Mouse (Mus musculus): ENCODE measurements around the gene Cd81. TPM values are rescaled to one million over a fixed set of nuclear protein-coding genes. Genes with fewer than 3 reads are reported as not detected.

Cd81 gene
- polyA plus RNA-seq, 1 experiment from 2014 or later: 228 TPM

GRCm38 (mm10) chr7:143055001-143055400 is 2.5 kb downstream of the Cd81 start:
- peak overlapping the region; percentile 86 for H3K4me3 ChIP-seq
- H3K27me3 ChIP-seq: no peaks in the 10 kb centered on the region; the same call in 1 of the 2 replicates
- peak overlapping the region; percentile 92 for H3K4me2 ChIP-seq (replicated peaks)
- H3K4me1 ChIP-seq: peaks cover 28% of the 10 kb centered on the region
- H3K27ac ChIP-seq (replicated peaks): no peak overlapping the region
- WGBS: 91% methylated on average over 3 of the region's 3 CpGs
- H3K36me3 ChIP-seq: peaks cover 12% of the 10 kb centered on the region; the same call in 1 of the 2 replicates
- no peaks in the 10 kb centered on the region for H3K9me3 ChIP-seq
- no peak for ATAC-seq (ENCODE audit: low FRiP score, low read depth)
- peak overlapping the region; percentile 51 for H3K9ac ChIP-seq (replicated peaks)

- no peak for ATAC-seq (ENCODE audit: low FRiP score, low read depth)
- WGBS: 88% methylated on average over 11 of the region's 11 CpGs
- H3K4me2 ChIP-seq (replicated peaks): no peak overlapping the region
- H3K4me3 ChIP-seq: no peak overlapping the region
- H3K9me3 ChIP-seq: no peaks in the 10 kb centered on the region
- no peak overlapping the region for H3K27ac ChIP-seq (replicated peaks)
- H3K27me3 ChIP-seq: no peaks in the 10 kb centered on the region; the same call in 1 of the 2 replicates
- H3K36me3 ChIP-seq: peaks cover 12% of the 10 kb centered on the region
- peaks cover 28% of the 10 kb centered on the region for H3K4me1 ChIP-seq
- no peak overlapping the region for H3K9ac ChIP-seq (replicated peaks)
Observed at GRCm38 (mm10) chr7:143055499-143056186, 3.1 kb downstream of the Cd81 start.

- 85% methylated on average over 5 of the region's 5 CpGs for WGBS
Observed at GRCm38 (mm10) chr7:143057023-143057422, 4.5 kb downstream of the Cd81 start.

GRCm38 (mm10) chr7:143057667-143058220 is 5.2 kb downstream of the Cd81 start:
- no peak for ATAC-seq (ENCODE audit: low FRiP score, low read depth)
- no peak overlapping the region for H3K4me2 ChIP-seq (replicated peaks)
- no peak overlapping the region for H3K9ac ChIP-seq (replicated peaks)
- H3K27me3 ChIP-seq: no peaks in the 10 kb centered on the region
- no peaks in the 10 kb centered on the region for H3K9me3 ChIP-seq
- H3K36me3 ChIP-seq: peaks cover 25% of the 10 kb centered on the region
- no peak overlapping the region for H3K4me3 ChIP-seq
- H3K4me1 ChIP-seq: peaks cover 26% of the 10 kb centered on the region
- 87% methylated on average over 9 of the region's 9 CpGs for WGBS
- H3K27ac ChIP-seq (replicated peaks): no peak overlapping the region

More at GRCm38 (mm10) chr7:143057023-143057422, 4.5 kb downstream of the Cd81 start:
- no peak overlapping the region for H3K4me3 ChIP-seq
- ATAC-seq (ENCODE audit: low FRiP score, low read depth): no peak
- no peaks in the 10 kb centered on the region for H3K9me3 ChIP-seq
- no peak overlapping the region for H3K27ac ChIP-seq (replicated peaks)
- H3K4me2 ChIP-seq (replicated peaks): no peak overlapping the region
- no peaks in the 10 kb centered on the region; the same call in 1 of the 2 replicates for H3K27me3 ChIP-seq
- peaks cover 27% of the 10 kb centered on the region for H3K4me1 ChIP-seq
- H3K9ac ChIP-seq (replicated peaks): no peak overlapping the region
- H3K36me3 ChIP-seq: peaks cover 18% of the 10 kb centered on the region

- 82% methylated on average over 5 of the region's 5 CpGs for WGBS
- ATAC-seq (ENCODE audit: low FRiP score, low read depth): no peak
- Histone ChIP-seq H3K36me3 (peaks cover 30% of the 10 kb centered on the region), H3K9ac (replicated peaks) (no peak overlapping the region), H3K4me1 (peaks cover 26% of the 10 kb centered on the region), H3K4me2 (replicated peaks) (no peak overlapping the region), H3K27ac (replicated peaks) (no peak overlapping the region), H3K27me3 (no peaks in the 10 kb centered on the region), H3K9me3 (no peaks in the 10 kb centered on the region), H3K4me3 (no peak overlapping the region)
Observed at GRCm38 (mm10) chr7:143058221-143058697, 5.7 kb downstream of the Cd81 start.

GRCm38 (mm10) chr7:143059202-143059870 is 6.8 kb downstream of the Cd81 start:
- Histone ChIP-seq H3K27me3 (no peaks in the 10 kb centered on the region), H3K4me3 (no peak overlapping the region), H3K9me3 (no peaks in the 10 kb centered on the region), H3K36me3 (peaks cover 41% of the 10 kb centered on the region), H3K4me2 (replicated peaks) (no peak overlapping the region), H3K9ac (replicated peaks) (no peak overlapping the region), H3K27ac (replicated peaks) (0 out of 2 replicates have a peak overlapping the region, but pooled peaks have one; percentile 20), H3K4me1 (peaks cover 15% of the 10 kb centered on the region)
- ATAC-seq (ENCODE audit: low FRiP score, low read depth): no peak
- 75% methylated on average over 5 of the region's 5 CpGs for WGBS

- Histone ChIP-seq H3K4me2 (replicated peaks) (no peak overlapping the region), H3K9ac (replicated peaks) (no peak overlapping the region), H3K36me3 (peaks cover 60% of the 10 kb centered on the region)
Observed at GRCm38 (mm10) chr7:143062704-143063103, 10.2 kb downstream of the Cd81 start.

GRCm38 (mm10) chr7:143064226-143064625 is 11.7 kb downstream of the Cd81 start:
- no peak for ATAC-seq (ENCODE audit: low FRiP score, low read depth)
- H3K36me3 ChIP-seq: peaks cover 63% of the 10 kb centered on the region

More at GRCm38 (mm10) chr7:143062704-143063103, 10.2 kb downstream of the Cd81 start:
- Histone ChIP-seq H3K4me1 (peaks cover 2% of the 10 kb centered on the region; the same call in 1 of the 2 replicates), H3K27me3 (no peaks in the 10 kb centered on the region), H3K4me3 (no peak overlapping the region), H3K27ac (replicated peaks) (no peak overlapping the region), H3K9me3 (no peaks in the 10 kb centered on the region)
- WGBS: 87% methylated on average over 2 of the region's 2 CpGs
- no peak for ATAC-seq (ENCODE audit: low FRiP score, low read depth)

GRCm38 (mm10) chr7:143065692-143066091 is 13.2 kb downstream of the Cd81 start:
- Histone ChIP-seq H3K9me3 (no peaks in the 10 kb centered on the region), H3K4me1 (peaks cover 21% of the 10 kb centered on the region), H3K9ac (replicated peaks) (no peak overlapping the region), H3K4me2 (replicated peaks) (no peak overlapping the region), H3K36me3 (peaks cover 63% of the 10 kb centered on the region), H3K27me3 (no peaks in the 10 kb centered on the region), H3K4me3 (no peak overlapping the region), H3K27ac (replicated peaks) (no peak overlapping the region)
- ATAC-seq (ENCODE audit: low FRiP score, low read depth): no peak
- 89% methylated on average over 2 of the region's 2 CpGs for WGBS

More at GRCm38 (mm10) chr7:143064226-143064625, 11.7 kb downstream of the Cd81 start:
- Histone ChIP-seq H3K27me3 (no peaks in the 10 kb centered on the region), H3K9me3 (no peaks in the 10 kb centered on the region), H3K9ac (replicated peaks) (no peak overlapping the region), H3K4me1 (peaks cover 12% of the 10 kb centered on the region), H3K4me2 (replicated peaks) (no peak overlapping the region), H3K4me3 (no peak overlapping the region), H3K27ac (replicated peaks) (no peak overlapping the region)
- WGBS: 30% methylated on average over 6 of the region's 6 CpGs

- Histone ChIP-seq H3K27me3 (no peaks in the 10 kb centered on the region), H3K36me3 (peaks cover 57% of the 10 kb centered on the region), H3K4me2 (replicated peaks) (no peak overlapping the region), H3K27ac (replicated peaks) (peak overlapping the region; percentile 94), H3K4me1 (peaks cover 30% of the 10 kb centered on the region), H3K4me3 (no peak overlapping the region), H3K9me3 (no peaks in the 10 kb centered on the region), H3K9ac (replicated peaks) (no peak overlapping the region)
- no peak for ATAC-seq (ENCODE audit: low FRiP score, low read depth)
- WGBS: 79% methylated on average over 2 of the region's 2 CpGs
Observed at GRCm38 (mm10) chr7:143067469-143067868, 14.9 kb downstream of the Cd81 start.

GRCm38 (mm10) chr7:143067897-143068296 is 15.4 kb downstream of the Cd81 start:
- ATAC-seq (ENCODE audit: low FRiP score, low read depth): no peak
- Histone ChIP-seq H3K4me3 (peak overlapping the region; percentile 64), H3K27me3 (no peaks in the 10 kb centered on the region), H3K4me1 (peaks cover 30% of the 10 kb centered on the region), H3K9ac (replicated peaks) (peak overlapping the region; percentile 65; the same call in 1 of the 2 replicates), H3K36me3 (peaks cover 53% of the 10 kb centered on the region), H3K9me3 (no peaks in the 10 kb centered on the region), H3K27ac (replicated peaks) (peak overlapping the region; percentile 94), H3K4me2 (replicated peaks) (peak overlapping the region; percentile 64)
- WGBS: 85% methylated on average over 3 of the region's 3 CpGs

Data from midbrain, embryonic 12.5 days (tissue).